Mouse (Mus musculus): ENCODE measurements around the gene Zic4.

GRCm38 (mm10) chr9:91382471-91383255 is 20.4 kb downstream of the Zic4 start:
- TF ChIP-seq GATA1 (IDR thresholded peaks at IDR 0.05; ENCODE audit: low read length) = no peak
- no peak for TF ChIP-seq TAL1 (IDR thresholded peaks at IDR 0.05; ENCODE audit: low read length)

All from erythroblast, embryonic 14.5 days (primary cell).